Mouse (Mus musculus): Measurements from ENCODE around the gene Set. TPM values are rescaled to one million over a fixed set of nuclear protein-coding genes. Genes with fewer than 3 reads are reported as not detected.

The Set gene
- polyA plus RNA-seq, 1 experiment from 2014 or later = 409 TPM

DNA sequence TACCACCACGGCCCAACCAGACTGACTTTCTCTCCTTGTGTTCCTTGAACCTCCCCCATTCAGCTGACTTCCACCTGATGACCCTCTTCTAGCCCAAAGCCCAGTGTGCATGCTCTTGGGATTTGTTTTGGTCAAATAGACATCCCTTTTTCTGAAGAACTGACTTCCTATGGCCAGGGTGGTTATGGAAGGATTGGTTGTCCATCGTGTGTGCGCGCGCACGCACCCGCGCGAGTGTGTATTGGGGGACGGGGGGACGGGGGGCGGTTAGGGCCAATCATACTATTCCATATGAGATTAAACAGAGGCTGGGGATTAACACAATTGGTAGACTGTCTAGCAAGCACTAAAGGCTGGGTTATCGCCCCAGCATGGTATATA lies 37.0 kb downstream of the Set start:
- Histone ChIP-seq H3K9ac (peak overlapping the region; percentile 75), H3K4me1 (peaks cover 37% of the 10 kb centered on the region), H3K27me3 (replicated peaks) (no peaks in the 10 kb centered on the region), H3K27ac (peak overlapping the region; percentile 76), H3K36me3 (peaks cover 43% of the 10 kb centered on the region), H3K4me3 (peak overlapping the region; percentile 77), H3K9me3 (replicated peaks) (no peaks in the 10 kb centered on the region), H3K4me2 (peak overlapping the region; percentile 90)
- WGBS (ENCODE audit: insufficient replicate concordance) = 2% methylated on average over 13 of the region's 13 CpGs
- ATAC-seq = no peak

- WGBS (ENCODE audit: insufficient replicate concordance) = 60% methylated on average over 2 of the region's 2 CpGs
- no peak for ATAC-seq
- Histone ChIP-seq H3K4me3 (no peak overlapping the region), H3K27ac (no peak overlapping the region), H3K9me3 (replicated peaks) (no peaks in the 10 kb centered on the region), H3K36me3 (peaks cover 34% of the 10 kb centered on the region), H3K9ac (no peak overlapping the region), H3K4me2 (no peak overlapping the region), H3K4me1 (peaks cover 48% of the 10 kb centered on the region), H3K27me3 (replicated peaks) (no peaks in the 10 kb centered on the region)
These were observed 38.8 kb downstream of the Set start for GRCm38 (mm10) chr2:30095882-30096527.

GRCm38 (mm10) chr2:30100214-30100613 lies 43.0 kb downstream of the Set start:
- H3K36me3 ChIP-seq = peaks cover 50% of the 10 kb centered on the region
- H3K9me3 ChIP-seq (replicated peaks) = no peaks in the 10 kb centered on the region
- no peak overlapping the region for H3K4me2 ChIP-seq
- no peaks in the 10 kb centered on the region for H3K27me3 ChIP-seq (replicated peaks)
- peaks cover 23% of the 10 kb centered on the region for H3K4me1 ChIP-seq
- H3K27ac ChIP-seq = no peak overlapping the region
- H3K4me3 ChIP-seq = no peak overlapping the region
- H3K9ac ChIP-seq = no peak overlapping the region
- ATAC-seq = no peak
- 64% methylated on average over 4 of the region's 4 CpGs for WGBS (ENCODE audit: insufficient replicate concordance)

- peaks cover 27% of the 10 kb centered on the region for H3K4me1 ChIP-seq
- no peak overlapping the region for H3K4me2 ChIP-seq
- no peak overlapping the region for H3K27ac ChIP-seq
- no peaks in the 10 kb centered on the region for H3K9me3 ChIP-seq (replicated peaks)
- H3K9ac ChIP-seq = no peak overlapping the region
- H3K36me3 ChIP-seq = peaks cover 66% of the 10 kb centered on the region
- H3K27me3 ChIP-seq (replicated peaks) = no peaks in the 10 kb centered on the region
- 0 out of 2 replicates have a peak, but pooled peaks have one; percentile 27 for ATAC-seq
- no peak overlapping the region for H3K4me3 ChIP-seq
These were observed 49.2 kb downstream of the Set start for GRCm38 (mm10) chr2:30106364-30106763.

DNA sequence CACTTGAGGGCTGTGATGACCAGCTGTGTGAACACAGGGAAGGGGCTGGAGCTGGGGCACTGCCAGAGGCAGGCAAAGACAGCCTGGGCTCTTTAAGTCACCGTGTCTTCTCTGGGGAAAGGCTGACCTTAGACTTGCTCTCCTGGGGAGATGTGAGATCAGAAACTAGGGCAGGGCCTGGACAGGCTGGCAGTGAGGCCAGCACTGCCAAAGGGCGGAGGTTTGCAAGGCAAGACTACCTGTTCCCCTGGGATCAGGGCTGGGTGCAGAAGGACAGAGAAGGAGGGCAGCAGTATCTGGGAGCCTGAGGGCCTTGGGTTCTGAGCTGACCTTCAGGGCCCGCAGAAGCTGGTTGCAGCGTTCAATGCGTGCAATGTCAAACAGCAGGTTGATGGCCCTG lies 50.5 kb downstream of the Set start:
- no peak overlapping the region for H3K9ac ChIP-seq
- no peaks in the 10 kb centered on the region for H3K27me3 ChIP-seq (replicated peaks)
- no peak overlapping the region for H3K4me2 ChIP-seq
- no peak for ATAC-seq
- no peak overlapping the region for H3K4me3 ChIP-seq
- H3K27ac ChIP-seq = no peak overlapping the region
- no peaks in the 10 kb centered on the region for H3K9me3 ChIP-seq (replicated peaks)
- peaks cover 40% of the 10 kb centered on the region for H3K4me1 ChIP-seq
- WGBS (ENCODE audit: insufficient replicate concordance) = 85% methylated on average over 5 of the region's 5 CpGs
- H3K36me3 ChIP-seq = peaks cover 65% of the 10 kb centered on the region

DNA sequence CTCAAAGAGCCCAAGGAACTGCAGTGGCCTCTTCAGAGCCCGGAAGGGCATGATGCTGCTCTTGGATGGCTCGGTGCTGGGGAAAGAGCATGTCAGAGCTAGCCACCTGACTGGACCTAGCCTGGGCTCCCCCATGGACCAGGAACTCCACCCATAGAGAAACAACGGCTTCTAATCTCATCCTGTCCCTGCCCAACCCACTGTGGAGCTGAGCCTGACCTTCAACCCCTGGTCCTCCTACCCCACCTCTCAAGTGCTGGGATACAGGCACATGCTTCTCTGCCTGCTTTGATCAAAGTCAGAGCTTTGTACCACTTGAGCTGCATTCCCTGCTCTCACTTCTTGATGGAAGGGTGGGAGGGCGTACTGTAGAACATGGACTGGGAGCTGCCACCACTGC lies 51.1 kb downstream of the Set start:
- no peak for ATAC-seq
- peaks cover 46% of the 10 kb centered on the region for H3K4me1 ChIP-seq
- H3K9ac ChIP-seq = no peak overlapping the region
- H3K4me2 ChIP-seq = no peak overlapping the region
- 68% methylated on average over 4 of the region's 4 CpGs for WGBS (ENCODE audit: insufficient replicate concordance)
- H3K4me3 ChIP-seq = no peak overlapping the region
- no peak overlapping the region for H3K27ac ChIP-seq
- H3K9me3 ChIP-seq (replicated peaks) = no peaks in the 10 kb centered on the region
- no peaks in the 10 kb centered on the region for H3K27me3 ChIP-seq (replicated peaks)
- peaks cover 65% of the 10 kb centered on the region for H3K36me3 ChIP-seq

DNA sequence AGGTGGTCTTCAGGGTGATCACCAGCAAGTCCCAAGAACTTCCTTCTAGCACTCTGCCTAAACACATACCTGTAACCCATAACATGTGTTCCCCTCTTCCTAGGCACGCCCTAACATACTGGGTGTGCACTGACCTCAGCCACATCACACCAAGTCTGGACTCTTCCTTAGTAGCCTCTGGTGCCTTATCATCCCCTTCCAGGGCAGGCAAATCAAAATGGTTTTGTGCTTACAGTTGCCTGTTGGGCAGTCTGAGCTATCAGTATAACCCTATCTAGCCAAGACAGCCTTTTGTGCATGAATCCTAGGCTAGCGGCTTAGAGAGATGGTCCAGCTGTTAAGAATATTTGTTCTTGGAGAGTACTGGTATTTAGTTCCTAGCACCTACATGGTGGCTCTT lies 54.3 kb downstream of the Set start:
- Histone ChIP-seq H3K27me3 (replicated peaks) (no peaks in the 10 kb centered on the region), H3K36me3 (peaks cover 58% of the 10 kb centered on the region), H3K4me1 (peaks cover 51% of the 10 kb centered on the region), H3K9ac (no peak overlapping the region), H3K9me3 (replicated peaks) (no peaks in the 10 kb centered on the region), H3K4me2 (peak overlapping the region; percentile 15; the same call in 1 of the 2 replicates), H3K4me3 (no peak overlapping the region), H3K27ac (peak overlapping the region; percentile 42; the same call in 1 of the 2 replicates)
- 37% methylated on average over 2 of the region's 2 CpGs for WGBS (ENCODE audit: insufficient replicate concordance)
- ATAC-seq = peak; percentile 86

GRCm38 (mm10) chr2:30112564-30112963 lies 55.4 kb downstream of the Set start:
- peaks cover 49% of the 10 kb centered on the region for H3K36me3 ChIP-seq
- H3K27ac ChIP-seq = 0 out of 2 replicates have a peak overlapping the region, but pooled peaks have one; percentile 31
- WGBS (ENCODE audit: insufficient replicate concordance) = 42% methylated on average over 5 of the region's 5 CpGs
- H3K27me3 ChIP-seq (replicated peaks) = no peaks in the 10 kb centered on the region
- peaks cover 56% of the 10 kb centered on the region for H3K4me1 ChIP-seq
- 0 out of 2 replicates have a peak overlapping the region, but pooled peaks have one; percentile 10 for H3K9ac ChIP-seq
- no peak overlapping the region for H3K4me3 ChIP-seq
- H3K9me3 ChIP-seq (replicated peaks) = no peaks in the 10 kb centered on the region
- ATAC-seq = no peak
- no peak overlapping the region for H3K4me2 ChIP-seq

- ATAC-seq = no peak
- Histone ChIP-seq H3K4me1 (peaks cover 24% of the 10 kb centered on the region), H3K4me2 (no peak overlapping the region), H3K9ac (no peak overlapping the region), H3K4me3 (no peak overlapping the region), H3K27me3 (replicated peaks) (no peaks in the 10 kb centered on the region), H3K27ac (no peak overlapping the region), H3K9me3 (replicated peaks) (no peaks in the 10 kb centered on the region), H3K36me3 (peaks cover 9% of the 10 kb centered on the region; the same call in 1 of the 2 replicates)
- 64% methylated on average over 6 of the region's 6 CpGs for WGBS (ENCODE audit: insufficient replicate concordance)
These were observed 62.5 kb downstream of the Set start for GRCm38 (mm10) chr2:30119641-30120051.

DNA sequence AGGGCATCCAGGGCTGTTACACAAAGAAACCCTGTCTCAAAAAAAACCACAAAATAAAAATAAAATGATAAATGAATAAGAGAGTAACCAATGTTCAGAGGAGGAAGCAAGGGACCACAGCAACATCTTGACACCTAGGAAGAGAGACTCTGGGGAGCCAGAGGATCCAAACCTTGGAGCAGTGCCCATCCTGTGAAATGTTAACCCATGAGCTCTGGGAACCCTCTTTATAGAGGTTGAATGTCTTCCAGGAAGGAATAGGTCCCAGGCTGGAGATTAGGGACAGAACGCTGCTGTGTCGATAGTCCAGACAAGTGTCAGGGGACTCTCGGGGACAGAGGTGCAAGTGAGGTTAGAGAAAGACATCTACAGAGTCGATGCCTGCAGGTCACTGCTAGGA lies 63.1 kb downstream of the Set start:
- H3K4me1 ChIP-seq = peaks cover 30% of the 10 kb centered on the region
- no peak overlapping the region for H3K4me2 ChIP-seq
- H3K9ac ChIP-seq = no peak overlapping the region
- H3K9me3 ChIP-seq (replicated peaks) = no peaks in the 10 kb centered on the region
- 79% methylated on average over 4 of the region's 4 CpGs for WGBS (ENCODE audit: insufficient replicate concordance)
- peaks cover 9% of the 10 kb centered on the region; the same call in 1 of the 2 replicates for H3K36me3 ChIP-seq
- no peak overlapping the region for H3K4me3 ChIP-seq
- no peaks in the 10 kb centered on the region for H3K27me3 ChIP-seq (replicated peaks)
- H3K27ac ChIP-seq = no peak overlapping the region
- no peak for ATAC-seq

Other genes starting within 250 kb of the Set start
- gene Urm1, start 237.3 kb upstream of the Set start, polyA plus RNA-seq (2016; fragmentation: Nextera tagmentation; extraction: Ambion mirVana) = 11.4 and 11.7 TPM in 2 replicates
- 47.2 and 49.9 TPM in 2 replicates for gene Cercam, start 188.2 kb upstream of the Set start, polyA plus RNA-seq (2016; fragmentation: Nextera tagmentation; extraction: Ambion mirVana)
- 69.8 and 72.1 TPM in 2 replicates for gene Odf2, start 168.2 kb upstream of the Set start, polyA plus RNA-seq (2016; fragmentation: Nextera tagmentation; extraction: Ambion mirVana)
- gene Gle1, start 122.0 kb upstream of the Set start, polyA plus RNA-seq (2016; fragmentation: Nextera tagmentation; extraction: Ambion mirVana) = 38.8 and 43.1 TPM in 2 replicates
- 18.8 and 19.0 TPM in 2 replicates for gene Sptan1, start 91.8 kb upstream of the Set start, polyA plus RNA-seq (2016; fragmentation: Nextera tagmentation; extraction: Ambion mirVana)
- gene Wdr34, start 8.5 kb upstream of the Set start, polyA plus RNA-seq (2016; fragmentation: Nextera tagmentation; extraction: Ambion mirVana) = 13.2 and 15.4 TPM in 2 replicates
- gene Pkn3, start 20.3 kb downstream of the Set start, polyA plus RNA-seq (2016; fragmentation: Nextera tagmentation; extraction: Ambion mirVana) = 4.6 and 5.1 TPM in 2 replicates
- gene Zdhhc12, start 36.3 kb downstream of the Set start, polyA plus RNA-seq (2016; fragmentation: Nextera tagmentation; extraction: Ambion mirVana) = 29.7 and 31.0 TPM in 2 replicates
- 4.3 and 4.4 TPM in 2 replicates for gene Zer1, start 67.2 kb downstream of the Set start, polyA plus RNA-seq (2016; fragmentation: Nextera tagmentation; extraction: Ambion mirVana)
- gene Tbc1d13, start 76.4 kb downstream of the Set start, polyA plus RNA-seq (2016; fragmentation: Nextera tagmentation; extraction: Ambion mirVana) = 2.9 and 3.3 TPM in 2 replicates
- gene Endog, start 114.1 kb downstream of the Set start, polyA plus RNA-seq (2016; fragmentation: Nextera tagmentation; extraction: Ambion mirVana) = 23.0 and 23.3 TPM in 2 replicates
- 54.4 and 55.1 TPM in 2 replicates for gene Spout1, start 121.1 kb downstream of the Set start, polyA plus RNA-seq (2016; fragmentation: Nextera tagmentation; extraction: Ambion mirVana)
- 11.3 and 11.4 TPM in 2 replicates for gene Kyat1, start 148.5 kb downstream of the Set start, polyA plus RNA-seq (2016; fragmentation: Nextera tagmentation; extraction: Ambion mirVana)
- gene Lrrc8a, start 180.3 kb downstream of the Set start, polyA plus RNA-seq (2016; fragmentation: Nextera tagmentation; extraction: Ambion mirVana) = 12.8 and 13.9 TPM in 2 replicates
- 0.11 and 0.12 TPM in 2 replicates for gene Gm28035, start 183.2 kb downstream of the Set start, polyA plus RNA-seq (2016; fragmentation: Nextera tagmentation; extraction: Ambion mirVana)
- gene Phyhd1, start 208.8 kb downstream of the Set start, polyA plus RNA-seq (2016; fragmentation: Nextera tagmentation; extraction: Ambion mirVana) = 6.9 and 7.4 TPM in 2 replicates
- not detected in 2 replicates for gene Gm28038, start 223.7 kb downstream of the Set start, polyA plus RNA-seq (2016; fragmentation: Nextera tagmentation; extraction: Ambion mirVana)
- 15.5 and 17.5 TPM in 2 replicates for gene Dolk, start 229.0 kb downstream of the Set start, polyA plus RNA-seq (2016; fragmentation: Nextera tagmentation; extraction: Ambion mirVana)
- 23.9 and 25.8 TPM in 2 replicates for gene Nup188, start 229.0 kb downstream of the Set start, polyA plus RNA-seq (2016; fragmentation: Nextera tagmentation; extraction: Ambion mirVana)

Data from liver, embryonic 12.5 days (tissue).